Mouse (Mus musculus) midbrain, embryonic 12.5 days (tissue): ENCODE data around the gene Tcf7. TPM values are rescaled to one million over a fixed set of nuclear protein-coding genes. Genes with fewer than 3 reads are reported as not detected.
A peak's percentile ranks its signal among the peaks of the same experiment; 100 is the strongest.
"Not testable (repeated sequence)": the region's sequence is repeated elsewhere in the genome, so short reads cannot be mapped to it uniquely, and the experiment has no call there.

Experiments used
- ATAC-seq: fragments of 200-750 bp; cut with Nextera tagmentation; 2 replicates; pipeline ENCODE4 v1.8.0; 2017; ENCODE audit warnings: low read depth, moderate TSS enrichment, moderate library complexity; ENCODE audit not compliant: low FRiP score
- H3K27ac ChIP-seq: fragments of 300-500 bp; sonication (generic); replicated peaks from 2 replicates; pipeline ENCODE4 v1.5.1; 2016; ENCODE audit warnings: mild to moderate bottlenecking
- H3K27me3 ChIP-seq: fragments of 300-500 bp; sonication (generic); 2 replicates; pipeline ENCODE4 v1.6.1; 2016; ENCODE audit warnings: mild to moderate bottlenecking
- H3K36me3 ChIP-seq: fragments of 300-500 bp; sonication (generic); 2 replicates; pipeline ENCODE4 v1.6.1; 2016
- H3K4me1 ChIP-seq: fragments of 300-500 bp; sonication (generic); 2 replicates; pipeline ENCODE4 v1.6.1; 2016
- H3K4me2 ChIP-seq: fragments of 300-500 bp; sonication (generic); replicated peaks from 2 replicates; pipeline ENCODE4 v1.6.1; 2016; ENCODE audit warnings: mild to moderate bottlenecking, moderate library complexity
- H3K4me3 ChIP-seq: fragments of 300-500 bp; sonication (generic); 2 replicates; pipeline ENCODE4 v1.5.1; 2016; ENCODE audit warnings: mild to moderate bottlenecking
- H3K9ac ChIP-seq: fragments of 300-500 bp; sonication (generic); replicated peaks from 2 replicates; pipeline ENCODE4 v1.6.1; 2016; ENCODE audit warnings: mild to moderate bottlenecking, moderate library complexity
- H3K9me3 ChIP-seq: fragments of 300-500 bp; sonication (generic); 2 replicates; pipeline ENCODE4 v1.6.1; 2016; ENCODE audit warnings: mild to moderate bottlenecking
- WGBS: fragments of 180-500 bp; shearing (Covaris S2); methylation state at CpG from one replicate; pipeline ENCODE4 v1.1.7; 2016; 5-methylcytosine and 5-hydroxymethylcytosine counted together
- polyA plus RNA-seq: library from polyadenylated mRNA; unstranded; fragments of >200 nt; fragmentation: Nextera tagmentation; extraction: Ambion mirVana; gene quantifications from 2 replicates; pipeline ENCODE4 v1.2.1, GENCODE M21; 2016

Gene Tcf7
- polyA plus RNA-seq, 1 experiment from 2014 or later: 7.8 TPM

DNA sequence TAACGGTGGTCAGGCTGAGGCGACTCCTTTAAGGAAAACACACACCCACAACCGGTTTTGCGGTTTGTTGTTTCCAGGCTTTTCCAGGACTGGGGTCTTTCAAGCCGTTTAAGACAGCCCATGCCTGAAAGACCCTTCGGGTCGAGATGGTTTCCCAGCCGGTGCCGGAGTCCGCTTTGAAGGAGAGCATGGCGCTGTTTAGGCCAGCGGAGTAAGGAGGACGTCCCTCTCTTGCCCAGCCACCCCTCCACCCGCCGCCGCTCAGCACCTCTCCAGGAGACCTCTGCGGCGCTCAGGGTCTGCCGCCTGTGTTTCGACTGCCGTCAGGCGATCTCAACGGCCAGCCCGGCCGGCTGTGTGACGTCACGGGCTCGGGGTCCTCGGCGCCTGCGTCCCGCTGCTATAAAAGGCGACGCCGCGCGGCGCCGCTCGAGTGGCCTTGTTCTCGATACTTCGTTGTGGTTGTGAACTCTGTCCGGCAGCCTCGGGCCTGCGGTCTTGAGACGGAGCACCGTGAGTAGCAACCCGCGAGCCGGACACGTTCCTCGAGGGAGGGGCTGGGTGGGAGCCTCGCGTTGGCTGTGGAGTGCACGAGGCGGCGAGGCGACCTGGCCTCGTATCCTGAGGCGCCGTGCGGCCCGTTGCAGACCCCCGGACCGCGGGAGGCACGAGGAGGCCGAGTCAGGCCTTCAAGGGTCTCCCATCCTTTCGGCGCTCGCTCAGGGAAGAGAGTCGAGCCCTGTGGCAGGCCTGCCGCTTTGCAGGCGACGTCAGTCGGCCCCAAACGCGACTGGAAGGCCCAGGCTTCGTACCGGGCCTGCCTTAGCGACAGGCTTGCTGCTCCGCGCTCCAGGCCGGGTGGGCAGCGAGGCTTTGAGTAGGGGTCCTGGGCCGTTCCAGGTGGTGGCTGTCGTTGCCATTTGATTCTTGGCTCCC lies 50.9 kb downstream of the Tcf7 start, which contains the start of gene Skp1a:
Skp1a (plus strand) TSS at position 390 of the 936 bp plus-strand sequence.
- WGBS: under 1% methylated on average over 87 of the region's 87 CpGs

DNA sequence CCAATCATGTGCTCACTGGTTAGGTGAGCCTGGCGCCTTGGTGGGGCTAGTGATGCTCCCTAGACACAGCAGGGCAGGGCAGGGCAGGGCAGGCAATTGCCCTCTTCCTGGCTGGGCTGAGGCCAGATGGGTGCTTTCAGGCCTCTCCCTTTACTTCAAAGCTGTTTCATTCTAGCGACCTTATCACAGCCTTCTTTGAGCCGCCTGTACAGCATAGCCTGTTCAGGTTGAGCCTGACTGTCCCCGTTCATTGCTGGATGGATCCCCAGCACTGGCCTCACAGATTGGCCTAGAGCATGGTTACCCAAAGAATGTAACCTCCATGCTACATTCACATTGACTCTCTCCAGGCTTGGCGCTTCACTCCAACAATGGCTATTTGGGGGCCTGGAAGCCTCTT lies 52.1 kb downstream of the Tcf7 start:
- ATAC-seq: no peak
- Histone ChIP-seq H3K27ac (peak overlapping the region; percentile 99), H3K9me3 (no peaks in the 10 kb centered on the region), H3K4me3 (peak overlapping the region; percentile 98; the same call in 1 of the 2 replicates), H3K4me1 (peaks cover 24% of the 10 kb centered on the region), H3K36me3 (no peaks in the 10 kb centered on the region), H3K4me2 (peak overlapping the region; percentile 85), H3K27me3 (no peaks in the 10 kb centered on the region), H3K9ac (peak overlapping the region; percentile 99; the same call in 1 of the 2 replicates)
- 60% methylated on average over 5 of the region's 5 CpGs for WGBS

More for the DNA sequence above, 50.9 kb downstream of the Tcf7 start, which contains the start of gene Skp1a:
- H3K9me3 ChIP-seq: no peaks in the 10 kb centered on the region
- H3K4me2 ChIP-seq: peak within 1 kb of the TSS; percentile 85
- H3K36me3 ChIP-seq: no peaks in the 10 kb centered on the region
- H3K27me3 ChIP-seq: no peaks in the 10 kb centered on the region
- H3K4me1 ChIP-seq: peaks cover 24% of the 10 kb centered on the region
- H3K9ac ChIP-seq: peak within 1 kb of the TSS; percentile 99
- peak within 1 kb of the TSS; percentile 98 for H3K4me3 ChIP-seq
- peak; percentile 90 for ATAC-seq
- H3K27ac ChIP-seq: peak within 1 kb of the TSS; percentile 99

DNA sequence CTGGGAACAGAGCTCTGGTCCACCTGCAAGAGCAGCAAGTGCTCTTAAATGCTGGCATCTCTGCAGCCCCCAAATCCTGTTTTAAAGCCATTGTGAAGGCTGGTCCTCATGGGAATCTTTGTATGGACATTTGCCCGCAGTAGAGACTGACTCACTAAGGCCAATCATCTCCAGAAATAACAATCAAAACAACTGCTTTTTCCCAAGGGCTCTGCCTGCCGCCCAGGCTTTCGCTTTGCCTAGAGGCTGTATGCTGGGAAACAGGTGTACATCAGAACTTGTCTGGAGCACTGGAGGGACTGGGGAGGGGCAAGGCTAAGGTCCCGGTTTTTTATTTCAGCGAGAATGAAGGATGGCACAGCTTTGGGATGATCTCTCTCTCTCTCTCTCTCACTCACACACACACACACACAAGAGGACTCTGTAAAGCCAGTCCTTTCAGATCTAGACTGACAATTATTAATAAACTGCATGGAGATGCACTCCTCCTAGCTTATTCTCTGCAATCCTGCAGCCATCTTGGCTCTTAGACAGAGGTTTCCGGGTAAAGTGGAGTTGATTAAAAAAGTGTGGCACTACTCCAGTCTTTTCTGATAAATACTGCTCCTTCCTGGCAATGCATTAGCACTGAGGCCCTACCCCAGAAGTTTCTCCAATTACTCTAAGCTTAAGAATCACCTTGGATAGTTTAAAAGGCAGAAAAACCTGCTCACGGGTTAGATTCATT lies 53.9 kb downstream of the Tcf7 start:
- Histone ChIP-seq H3K27me3 (peaks cover 12% of the 10 kb centered on the region; the same call in 1 of the 2 replicates), H3K4me3 (no peak overlapping the region), H3K9ac (no peak overlapping the region), H3K4me2 (no peak overlapping the region), H3K9me3 (no peaks in the 10 kb centered on the region), H3K27ac (no peak overlapping the region), H3K36me3 (no peaks in the 10 kb centered on the region), H3K4me1 (peaks cover 16% of the 10 kb centered on the region)
- no peak for ATAC-seq
- 86% methylated on average over 7 of the region's 7 CpGs for WGBS

DNA sequence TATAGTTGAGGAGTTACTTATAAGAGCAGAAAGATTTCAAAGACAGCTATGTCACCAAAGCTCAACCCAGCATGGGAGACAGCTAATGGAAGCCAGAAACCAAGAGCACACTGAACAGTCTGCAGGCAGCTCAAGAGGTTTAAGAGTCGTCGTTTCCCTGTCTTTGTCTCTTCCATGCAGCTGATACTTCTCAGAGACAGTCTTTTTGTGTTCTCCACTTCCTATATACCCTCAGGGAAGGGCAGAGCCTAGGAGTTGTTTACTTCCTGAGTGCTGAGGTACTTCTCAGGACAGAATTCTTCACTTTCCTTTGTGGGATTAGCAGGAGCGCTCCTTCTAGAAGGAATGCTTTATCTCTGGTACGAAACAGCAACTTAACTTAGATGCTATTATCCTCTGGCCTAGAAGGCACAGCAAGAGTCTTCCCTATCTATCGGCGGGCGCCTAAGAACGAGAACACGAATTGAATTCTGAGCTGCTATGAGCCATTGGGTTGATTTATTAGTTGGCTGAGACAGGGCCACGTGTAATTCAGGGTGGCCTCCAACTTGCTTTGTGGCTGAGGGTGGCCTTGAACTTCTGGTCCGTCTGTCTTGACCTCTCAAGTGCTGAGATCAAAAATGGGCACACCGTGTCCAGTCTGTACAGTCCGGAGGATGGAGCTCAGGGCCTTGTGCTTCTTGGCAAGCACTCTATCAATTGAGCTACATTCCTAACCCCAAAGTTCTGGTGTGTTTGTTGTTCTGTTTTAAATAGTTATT lies 55.2 kb downstream of the Tcf7 start:
- Histone ChIP-seq H3K4me1 (peaks cover 7% of the 10 kb centered on the region; the same call in 1 of the 2 replicates), H3K27ac (no peak overlapping the region), H3K9me3 (no peaks in the 10 kb centered on the region), H3K36me3 (no peaks in the 10 kb centered on the region), H3K27me3 (peaks cover 15% of the 10 kb centered on the region; the same call in 1 of the 2 replicates), H3K4me3 (no peak overlapping the region), H3K4me2 (no peak overlapping the region), H3K9ac (no peak overlapping the region)
- 82% methylated on average over 13 of the region's 13 CpGs for WGBS
- no peak for ATAC-seq

DNA sequence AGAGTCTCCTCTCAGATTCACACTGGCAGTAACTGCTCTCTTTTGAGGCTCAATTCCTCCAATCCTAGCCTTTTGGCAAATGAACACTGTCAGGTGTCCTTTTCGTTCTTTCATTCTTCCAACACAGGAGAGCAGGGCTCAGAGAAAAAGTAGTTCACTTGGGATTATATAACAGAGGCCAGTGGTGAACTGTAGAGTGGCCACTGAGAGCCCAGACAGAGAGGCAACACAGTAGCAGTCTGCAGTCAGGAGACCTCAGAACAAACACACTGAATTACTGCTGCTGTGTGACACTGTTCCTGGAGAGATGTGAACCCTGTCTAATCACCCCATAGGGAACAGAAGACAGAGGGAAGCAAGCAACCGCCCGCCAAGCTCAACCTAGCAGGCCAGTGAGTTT lies 55.8 kb downstream of the Tcf7 start:
- Histone ChIP-seq H3K36me3 (no peaks in the 10 kb centered on the region), H3K9ac (no peak overlapping the region), H3K27ac (no peak overlapping the region), H3K4me1 (peaks cover 7% of the 10 kb centered on the region; the same call in 1 of the 2 replicates), H3K4me3 (no peak overlapping the region), H3K9me3 (no peaks in the 10 kb centered on the region), H3K4me2 (no peak overlapping the region), H3K27me3 (peaks cover 15% of the 10 kb centered on the region; the same call in 1 of the 2 replicates)
- no peak for ATAC-seq
- WGBS: 77% methylated on average over 3 of the region's 3 CpGs

DNA sequence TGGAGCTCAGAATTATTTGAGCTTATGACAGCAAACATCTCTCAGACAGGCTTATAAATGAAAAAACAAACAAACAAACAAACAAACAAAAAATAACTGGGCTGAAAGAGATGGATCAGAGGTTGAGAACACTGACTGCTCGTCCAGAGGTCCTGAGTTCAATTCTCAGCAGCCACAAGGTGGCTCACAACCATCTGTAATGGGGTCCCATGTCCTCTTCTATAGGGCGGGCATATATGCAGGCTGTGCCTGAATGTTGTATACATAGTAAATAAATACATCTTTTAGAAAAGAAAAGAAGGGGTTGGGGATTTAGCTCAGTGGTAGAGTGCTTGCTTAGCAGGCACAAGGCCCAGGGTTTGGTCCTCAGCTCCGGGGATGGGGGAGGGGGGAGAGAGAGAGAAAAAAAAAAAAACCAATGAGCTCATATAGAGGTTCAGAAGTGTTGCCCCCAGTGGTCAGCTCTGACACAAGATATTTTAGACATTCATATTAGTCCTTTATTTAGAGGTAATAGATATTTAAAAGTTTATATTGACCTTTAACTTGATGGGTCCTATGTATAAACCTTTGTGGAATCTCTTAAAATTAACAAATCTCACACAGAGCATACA lies 56.7 kb downstream of the Tcf7 start:
- H3K4me3 ChIP-seq: no peak overlapping the region

DNA sequence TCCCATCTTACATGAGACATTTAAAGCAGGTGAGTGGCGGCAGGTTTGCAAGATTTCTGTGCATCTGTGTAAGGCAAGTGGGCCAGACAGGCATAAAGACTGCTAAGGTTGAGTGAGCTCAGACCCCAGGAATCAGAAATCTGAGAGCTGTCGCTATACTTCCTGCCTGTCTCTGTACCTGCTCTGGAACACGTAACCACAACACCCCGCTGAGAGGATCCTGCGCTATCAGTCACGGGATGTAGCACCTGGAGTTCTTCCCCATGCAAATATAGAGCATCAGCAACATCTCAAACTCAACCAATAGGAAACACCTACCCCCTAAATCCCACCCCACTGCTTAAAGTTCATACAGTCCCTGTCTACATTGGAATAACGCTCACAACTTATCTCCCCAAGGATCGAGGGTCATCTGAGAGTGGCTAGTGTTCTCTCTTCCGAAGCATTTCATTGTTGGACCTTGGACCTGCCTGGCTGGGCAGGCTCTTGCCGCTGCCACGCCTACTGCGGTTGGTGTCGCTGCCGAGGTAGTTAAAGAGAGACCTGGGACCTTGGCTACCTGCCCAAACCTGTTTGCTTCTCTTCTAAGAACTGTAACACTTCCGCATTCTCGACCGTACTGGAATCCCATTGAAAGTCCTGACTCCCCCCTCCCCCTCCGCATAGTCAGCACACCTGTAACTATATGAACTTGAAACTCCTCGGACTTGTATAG lies 58.7 kb downstream of the Tcf7 start:
- peaks cover 15% of the 10 kb centered on the region; the same call in 1 of the 2 replicates for H3K27me3 ChIP-seq
- no peaks in the 10 kb centered on the region for H3K36me3 ChIP-seq
- H3K4me1 ChIP-seq: no peaks in the 10 kb centered on the region
- H3K9me3 ChIP-seq: no peaks in the 10 kb centered on the region
- no peak overlapping the region for H3K4me2 ChIP-seq
- H3K27ac ChIP-seq: no peak overlapping the region
- WGBS: 21% methylated on average over 19 of the region's 19 CpGs
- no peak overlapping the region for H3K9ac ChIP-seq
- ATAC-seq: no peak
- H3K4me3 ChIP-seq: no peak overlapping the region

More for the DNA sequence above, 56.7 kb downstream of the Tcf7 start:
- Histone ChIP-seq H3K4me2 (no peak overlapping the region), H3K27ac (no peak overlapping the region), H3K9ac (no peak overlapping the region), H3K4me1 (peaks cover 6% of the 10 kb centered on the region; the same call in 1 of the 2 replicates), H3K36me3 (no peaks in the 10 kb centered on the region), H3K9me3 (no peaks in the 10 kb centered on the region), H3K27me3 (peaks cover 15% of the 10 kb centered on the region; the same call in 1 of the 2 replicates)
- no peak for ATAC-seq
- WGBS: 74% methylated on average over 3 of the region's 3 CpGs

DNA sequence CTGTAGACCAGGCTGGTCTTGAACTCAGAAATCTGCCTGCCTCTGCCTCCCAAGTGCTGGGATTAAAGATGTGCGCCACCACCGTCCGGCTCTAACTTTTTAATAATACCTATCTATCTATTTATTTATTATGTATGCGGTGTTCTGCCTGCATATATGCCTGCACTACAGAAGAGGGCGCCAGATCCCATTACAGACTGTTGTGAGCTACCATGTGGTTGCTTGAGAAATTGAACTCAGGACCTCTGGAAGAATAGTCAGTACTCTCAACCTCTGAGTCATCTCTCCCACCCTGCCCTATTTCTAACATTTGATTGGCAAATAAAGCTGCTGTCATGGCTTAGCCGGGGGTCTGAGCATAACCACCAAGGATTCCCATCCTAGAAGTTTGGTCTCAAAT lies 59.9 kb downstream of the Tcf7 start:
- Histone ChIP-seq H3K27ac (no peak overlapping the region), H3K9ac (no peak overlapping the region), H3K9me3 (no peaks in the 10 kb centered on the region), H3K4me3 (no peak overlapping the region), H3K36me3 (no peaks in the 10 kb centered on the region), H3K27me3 (peaks cover 15% of the 10 kb centered on the region; the same call in 1 of the 2 replicates), H3K4me1 (no peaks in the 10 kb centered on the region), H3K4me2 (no peak overlapping the region)
- no peak for ATAC-seq
- 77% methylated on average over 6 of the region's 6 CpGs for WGBS

DNA sequence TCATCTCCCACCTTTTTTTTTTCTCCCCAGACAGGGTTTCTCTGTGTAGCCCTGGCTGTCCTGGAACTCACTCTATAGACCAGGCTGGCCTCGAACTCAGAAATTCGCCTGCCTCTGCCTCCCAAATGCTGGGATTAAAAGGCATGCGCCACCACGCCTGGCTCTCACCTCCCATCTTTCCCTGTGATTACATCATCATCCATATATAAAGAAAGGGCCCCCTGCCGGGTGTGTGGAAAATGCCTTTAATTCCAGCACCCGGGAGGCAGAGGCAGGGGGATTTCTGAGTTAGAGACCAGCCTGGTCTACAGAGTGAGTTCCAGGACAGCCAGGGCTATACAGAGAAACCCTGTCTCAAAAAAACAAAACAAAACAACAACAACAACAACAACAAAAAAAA lies 60.9 kb downstream of the Tcf7 start:
- not testable (repeated sequence) for H3K9me3 ChIP-seq, H3K36me3 ChIP-seq, H3K4me2 ChIP-seq, ATAC-seq, H3K4me3 ChIP-seq, H3K9ac ChIP-seq, H3K27ac ChIP-seq, H3K4me1 ChIP-seq
- H3K27me3 ChIP-seq: peaks cover 15% of the 10 kb centered on the region; the same call in 1 of the 2 replicates
- WGBS: 82% methylated on average over 6 of the region's 6 CpGs

DNA sequence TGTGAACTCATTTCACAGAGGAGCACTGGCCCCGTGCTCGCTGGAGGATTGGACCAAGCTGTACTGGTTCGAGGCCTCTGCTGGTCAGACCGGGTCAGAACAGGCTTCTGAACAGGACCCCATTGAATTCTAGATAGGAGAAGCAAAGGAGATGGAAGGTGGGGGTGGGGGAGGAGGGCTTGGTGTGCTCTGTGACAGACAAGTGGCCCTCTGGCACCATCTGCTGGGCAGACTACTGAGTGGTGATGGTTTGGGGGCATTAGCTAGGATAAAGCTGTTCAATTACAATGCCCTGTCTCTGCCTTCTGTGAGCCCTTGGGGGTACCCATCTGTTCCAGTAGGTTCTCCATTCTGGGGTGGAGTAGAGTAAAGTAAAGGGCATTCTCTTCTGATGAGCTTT lies 62.5 kb downstream of the Tcf7 start:
- Histone ChIP-seq H3K9me3 (no peaks in the 10 kb centered on the region), H3K4me1 (no peaks in the 10 kb centered on the region), H3K27me3 (peaks cover 15% of the 10 kb centered on the region; the same call in 1 of the 2 replicates), H3K9ac (no peak overlapping the region), H3K4me3 (no peak overlapping the region), H3K4me2 (no peak overlapping the region; the same call in 1 of the 2 replicates), H3K27ac (no peak overlapping the region), H3K36me3 (no peaks in the 10 kb centered on the region)
- 9% methylated on average over 4 of the region's 4 CpGs for WGBS
- ATAC-seq: no peak
